In genomic region chr5:128739838-128740171, GRCm38 (mm10) we compare ENCODE assay signal across 11 mouse cellular contexts. TPM values are rescaled to one million over a fixed set of nuclear protein-coding genes. Genes with fewer than 3 reads are reported as not detected.
A peak's percentile ranks its signal among the peaks of the same experiment; 100 is the strongest.
DNase-seq lines count a peak whose midpoint lies in the region; ATAC-seq and TF ChIP-seq lines count a peak whose summit lies in the region.
"Had no signal": no experiment of that assay in that cellular context is flagged by ENCODE, and none has a peak within 500 bp of the region (broad histone marks: within the 10 kb centered on the region; RNA-seq: fewer than 3 reads in every experiment).

No protein-coding gene starts in this region.

- H3K27me3 ChIP-seq in ES-Bruce4 (ENCODE audit: control insufficient read depth, insufficient read depth, low read length, poor library complexity, severe bottlenecking) = no peaks in the 10 kb centered on the region
- no peaks in the 10 kb centered on the region for H3K27me3 ChIP-seq in forebrain, embryonic 16.5 days (replicated peaks; ENCODE audit: control insufficient read depth, insufficient read depth, low read length)
- no peaks in the 10 kb centered on the region for H3K27me3 ChIP-seq in midbrain, embryonic 14.5 days (ENCODE audit: control insufficient read depth, insufficient read depth, low read length)

- peak; percentile 28; the same call in 1 of the 2 replicates for ATAC-seq in forebrain, embryonic 16.5 days
- no peak for ATAC-seq in midbrain, embryonic 14.5 days (ENCODE audit: low FRiP score, low TSS enrichment)
- ATAC-seq: liver, postnatal 0 days had no signal

- H3K4me1 ChIP-seq in ES-Bruce4 (ENCODE audit: control insufficient read depth, insufficient read depth, low read length) = no peaks in the 10 kb centered on the region
- H3K4me1 ChIP-seq in forebrain, embryonic 16.5 days (replicated peaks; ENCODE audit: control insufficient read depth, insufficient read depth, low read length) = peaks cover 7% of the 10 kb centered on the region; the same call in 1 of the 2 replicates
- H3K4me1 ChIP-seq in midbrain, embryonic 14.5 days (ENCODE audit: control insufficient read depth, insufficient read depth, low read length) = peaks cover 10% of the 10 kb centered on the region
- H3K4me1 ChIP-seq: embryonic facial prominence, embryonic 15.5 days had no signal

- peak; percentile 35 for DNase-seq in brain, embryonic 14.5 days (ENCODE audit: low read depth)
- DNase-seq in midbrain, embryonic 14.5 days = peak; percentile 55
- no peak for DNase-seq in gastrocnemius, postnatal 10 days
- no peak for DNase-seq in right cerebral cortex, postnatal 36 days (ENCODE audit: low spot score in 2 of 2)
- no peak for DNase-seq in thymus, postnatal 36 days
- DNase-seq: liver, postnatal 0 days; right cerebral cortex, postnatal 25 days had no signal

- 19% methylated on average over 8 of the region's 8 CpGs for WGBS in forebrain, embryonic 16.5 days
- WGBS in midbrain, embryonic 14.5 days = 19% methylated on average over 8 of the region's 8 CpGs

- TF ChIP-seq EP300 in ES-Bruce4 (IDR thresholded peaks at IDR 0.05; ENCODE audit: insufficient read depth, low read depth, low read length) = no peak

- peak overlapping the region; percentile 19 for H3K4me2 ChIP-seq in forebrain, embryonic 16.5 days (ENCODE audit: low read length)
- peak overlapping the region; percentile 44 for H3K4me2 ChIP-seq in midbrain, embryonic 14.5 days (ENCODE audit: low read length)
- H3K4me2 ChIP-seq: embryonic facial prominence, embryonic 15.5 days had no signal

- peak; percentile 39 for TF ChIP-seq CTCF in ES-Bruce4 (IDR thresholded peaks at IDR 0.05; ENCODE audit: low read depth, low read length)
- TF ChIP-seq CTCF in brain, embryonic 14.5 days (IDR thresholded peaks at IDR 0.05; ENCODE audit: borderline replicate concordance, extremely low read depth, insufficient read depth, insufficient read length) = peak; percentile 44; the same call in 1 of the 2 replicates

- no peaks in the 10 kb centered on the region for H3K9me3 ChIP-seq in ES-Bruce4 (replicated peaks; ENCODE audit: control insufficient read depth, insufficient read depth, low read length, poor library complexity, severe bottlenecking)
- no peaks in the 10 kb centered on the region for H3K9me3 ChIP-seq in forebrain, embryonic 16.5 days (ENCODE audit: control insufficient read depth, low read length)
- H3K9me3 ChIP-seq in midbrain, embryonic 14.5 days (ENCODE audit: control insufficient read depth, low read length) = no peaks in the 10 kb centered on the region
- H3K9me3 ChIP-seq: embryonic facial prominence, embryonic 15.5 days had no signal

- no peak overlapping the region for H3K9ac ChIP-seq in ES-Bruce4 (ENCODE audit: low read depth, poor library complexity, severe bottlenecking)
- H3K9ac ChIP-seq in forebrain, embryonic 16.5 days (replicated peaks; ENCODE audit: low read depth, low read length) = no peak overlapping the region
- no peak overlapping the region for H3K9ac ChIP-seq in midbrain, embryonic 14.5 days (replicated peaks; ENCODE audit: low read length)
- H3K9ac ChIP-seq: embryonic facial prominence, embryonic 15.5 days; liver, postnatal 0 days had no signal

- no peak overlapping the region for H3K27ac ChIP-seq in ES-Bruce4 (ENCODE audit: insufficient read depth, low read length)
- no peak overlapping the region for H3K27ac ChIP-seq in forebrain, embryonic 16.5 days (ENCODE audit: low read length)
- no peak overlapping the region for H3K27ac ChIP-seq in midbrain, embryonic 14.5 days (replicated peaks; ENCODE audit: low read depth, low read length)
- H3K27ac ChIP-seq: embryonic facial prominence, embryonic 15.5 days had no signal

- TF ChIP-seq POLR2A in ES-Bruce4 (IDR thresholded peaks at IDR 0.05; ENCODE audit: insufficient read depth, low read length) = no peak
- TF ChIP-seq POLR2A in brain, embryonic 14.5 days (IDR thresholded peaks at IDR 0.05; ENCODE audit: borderline replicate concordance, extremely low read depth, insufficient read depth, insufficient read length, poor library complexity, severe bottlenecking) = no peak

- no peak overlapping the region for H3K4me3 ChIP-seq in ES-Bruce4 (ENCODE audit: low read depth, low read length)
- H3K4me3 ChIP-seq in forebrain, embryonic 16.5 days (replicated peaks; ENCODE audit: low read length) = no peak overlapping the region
- H3K4me3 ChIP-seq in midbrain, embryonic 14.5 days (replicated peaks; ENCODE audit: low read depth, low read length) = no peak overlapping the region
- H3K4me3 ChIP-seq: embryonic facial prominence, embryonic 15.5 days had no signal

- no peaks in the 10 kb centered on the region for H3K36me3 ChIP-seq in ES-Bruce4 (ENCODE audit: control insufficient read depth, insufficient read depth, low read length, poor library complexity, severe bottlenecking)
- H3K36me3 ChIP-seq in forebrain, embryonic 16.5 days (ENCODE audit: control insufficient read depth, insufficient read depth) = no peaks in the 10 kb centered on the region
- no peaks in the 10 kb centered on the region for H3K36me3 ChIP-seq in midbrain, embryonic 14.5 days (ENCODE audit: control insufficient read depth, insufficient read depth, low read length)
- H3K36me3 ChIP-seq: embryonic facial prominence, embryonic 15.5 days had no signal

RNA-seq across cellular contexts. Expression of gene Piwil1, which starts 37.5 kb away (rescaled TPM):
- not detected in 2 replicates for polyA plus RNA-seq in ES-Bruce4 (2011; ENCODE audit: insufficient read depth, insufficient read length, low read depth, missing spikeins)
- 0.24 and 0.30 TPM in 2 replicates for polyA plus RNA-seq in brain, embryonic 14.5 days (2012; rRNA removed)
- 0.30 and 0.35 TPM in 2 replicates for polyA plus RNA-seq in forebrain, embryonic 16.5 days (2015; fragmentation: Nextera tagmentation; extraction: Ambion mirVana)
- polyA plus RNA-seq in midbrain, embryonic 14.5 days (2014; fragmentation: Nextera tagmentation; extraction: Ambion mirVana) = 0.20 and 0.38 TPM in 2 replicates
- total RNA-seq in gastrocnemius, postnatal 10 days (2021) = under 1 TPM; 0.11 to 0.16 TPM
- polyA plus RNA-seq: embryonic facial prominence, embryonic 15.5 days; large intestine, adult 2 months; liver, postnatal 0 days had no signal

Comparison
In these comparisons a context has a peak if more than half of its experiments do, and no peak if none do; other contexts are left out.
1. DNase-seq: peak in brain, embryonic 14.5 days (single experiment) and midbrain, embryonic 14.5 days (single experiment); none in gastrocnemius, postnatal 10 days (single experiment), right cerebral cortex, postnatal 36 days (0 of 2) and thymus, postnatal 36 days (0 of 2).